Mouse (Mus musculus): Measurements from ENCODE around the gene Ankrd44. TPM values are rescaled to one million over a fixed set of nuclear protein-coding genes. Genes with fewer than 3 reads are reported as not detected.

The Ankrd44 gene
- 100 to 1,000 TPM; 166 to 282 TPM for polyA plus RNA-seq (2017; shearing (Covaris generic))

DNA sequence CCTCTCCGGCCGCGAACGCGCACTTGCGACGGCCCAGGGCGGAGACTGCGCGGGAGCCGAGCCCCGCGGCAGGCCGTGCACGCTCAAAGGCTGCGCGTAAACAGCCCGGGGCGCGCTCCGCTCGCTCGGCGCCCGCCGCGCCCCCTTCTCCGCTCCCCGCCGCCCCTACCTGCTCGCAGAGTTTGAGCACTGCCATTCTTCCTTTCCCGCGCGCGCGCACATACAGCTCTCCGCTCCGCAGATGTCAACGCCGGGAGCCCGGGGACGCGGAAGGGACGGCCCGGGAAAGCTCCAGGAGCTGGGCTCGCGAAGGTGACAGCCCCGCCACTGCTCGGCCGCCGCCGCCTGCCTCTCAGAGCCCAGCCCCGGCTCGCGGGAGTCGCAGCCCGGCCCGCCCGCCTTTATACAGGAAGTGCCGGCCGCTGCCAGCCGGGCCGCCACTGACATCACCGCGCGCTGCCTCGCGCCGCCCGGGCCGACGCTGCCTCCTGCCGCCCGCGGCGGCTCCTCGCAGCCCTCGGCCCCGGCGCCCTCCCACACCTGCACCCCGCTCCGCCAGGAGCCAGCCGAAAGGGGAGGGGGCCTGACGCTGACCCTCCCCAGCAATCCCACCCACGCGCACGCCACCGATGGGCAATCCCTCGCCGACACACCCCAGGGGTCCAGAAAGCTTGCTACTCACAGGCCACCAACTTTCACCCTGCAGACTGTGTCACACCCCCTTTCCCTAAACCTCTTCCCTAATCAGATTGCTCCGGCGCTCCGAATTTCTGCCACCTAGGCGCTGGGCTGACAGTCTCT is at the start of gene Ankrd44:
TSS of gene Ankrd44 (minus strand) at position 417 of the 801 bp plus-strand sequence.

Other genes with a start within 250 kb of the Ankrd44 start
- 100 to 1,000 TPM; 560 to 589 TPM for gene Sf3b1, start 101.1 kb upstream of the Ankrd44 start, polyA plus RNA-seq (2017; shearing (Covaris generic))
- gene Coq10b, start 126.4 kb upstream of the Ankrd44 start, polyA plus RNA-seq (2017; shearing (Covaris generic)) = 10 to 100 TPM; 19.1 to 31.1 TPM
- gene Hspe1, start 161.7 kb upstream of the Ankrd44 start, polyA plus RNA-seq (2017; shearing (Covaris generic)) = 100 to 1,000 TPM; 130 to 146 TPM
- gene Hspd1, start 161.9 kb upstream of the Ankrd44 start, polyA plus RNA-seq (2017; shearing (Covaris generic)) = 100 to 1,000 TPM; 122 to 145 TPM
- gene Mob4, start 204.8 kb upstream of the Ankrd44 start, polyA plus RNA-seq (2017; shearing (Covaris generic)) = 100 to 1,000 TPM in 1 of 2 experiments, 10 to 100 TPM in 1; 97.4 to 122 TPM

Measured in activated CD4-positive, CD25-positive, alpha-beta regulatory T cell (primary cell).